21 mouse cellular contexts compared by ENCODE assay signal in genomic region chr4:108633703-108634102, GRCm38 (mm10). TPM values are rescaled to one million over a fixed set of nuclear protein-coding genes. Genes with fewer than 3 reads are reported as not detected.
DNase-seq lines count a peak whose midpoint lies in the region; ATAC-seq and TF ChIP-seq lines count a peak whose summit lies in the region.
"Had no signal": no experiment of that assay in that cellular context is flagged by ENCODE, and none has a peak within 500 bp of the region (broad histone marks: within the 10 kb centered on the region; RNA-seq: fewer than 3 reads in every experiment).

No protein-coding gene starts in this region.

- 84% methylated on average over 12 of the region's 12 CpGs for WGBS in kidney, postnatal 0 days
- 84% methylated on average over 12 of the region's 12 CpGs for WGBS in kidney, embryonic 15.5 days
- WGBS in midbrain, embryonic 13.5 days = 74% methylated on average over 12 of the region's 12 CpGs
- WGBS in midbrain, embryonic 11.5 days = 81% methylated on average over 12 of the region's 12 CpGs
- 68% methylated on average over 12 of the region's 12 CpGs for WGBS in hindbrain, embryonic 12.5 days
- WGBS in stomach, postnatal 0 days = 79% methylated on average over 12 of the region's 12 CpGs

- no peak for TF ChIP-seq EP300 in stomach, postnatal 0 days (optimal IDR thresholded peaks at IDR 0.05)

- TF ChIP-seq CTCF in kidney, postnatal 0 days (IDR thresholded peaks at IDR 0.05; ENCODE audit: low read depth) = no peak
- no peak for TF ChIP-seq CTCF in stomach, postnatal 0 days (IDR thresholded peaks at IDR 0.05; ENCODE audit: low read depth)

- H3K4me3 ChIP-seq in kidney, postnatal 0 days (replicated peaks; ENCODE audit: low read depth, low read length) = no peak overlapping the region
- H3K4me3 ChIP-seq in kidney, embryonic 15.5 days (replicated peaks) = no peak overlapping the region
- H3K4me3 ChIP-seq in midbrain, embryonic 13.5 days (replicated peaks) = no peak overlapping the region
- no peak overlapping the region for H3K4me3 ChIP-seq in midbrain, embryonic 11.5 days (ENCODE audit: low read depth, low read length)
- H3K4me3 ChIP-seq in hindbrain, embryonic 12.5 days = no peak overlapping the region
- no peak overlapping the region for H3K4me3 ChIP-seq in stomach, postnatal 0 days (ENCODE audit: low read depth, low read length)
- H3K4me3 ChIP-seq: embryonic facial prominence, embryonic 13.5 days; forebrain, embryonic 13.5 days; intestine, embryonic 15.5 days; limb, embryonic 15.5 days had no signal

- H3K27me3 ChIP-seq in kidney, postnatal 0 days (ENCODE audit: insufficient read depth, low read length) = no peaks in the 10 kb centered on the region
- no peaks in the 10 kb centered on the region for H3K27me3 ChIP-seq in kidney, embryonic 15.5 days
- H3K27me3 ChIP-seq in midbrain, embryonic 13.5 days = no peaks in the 10 kb centered on the region
- H3K27me3 ChIP-seq in midbrain, embryonic 11.5 days (ENCODE audit: control insufficient read depth, insufficient read depth, low read length) = no peaks in the 10 kb centered on the region
- no peaks in the 10 kb centered on the region for H3K27me3 ChIP-seq in hindbrain, embryonic 12.5 days
- no peaks in the 10 kb centered on the region for H3K27me3 ChIP-seq in stomach, postnatal 0 days (ENCODE audit: control insufficient read depth, insufficient read depth, low read length)
- H3K27me3 ChIP-seq: CH12.LX; embryonic facial prominence, embryonic 13.5 days; forebrain, embryonic 13.5 days; intestine, embryonic 15.5 days; limb, embryonic 15.5 days had no signal

- no peak for ATAC-seq in kidney, postnatal 0 days (replicated peaks; ENCODE audit: low FRiP score, low read depth)
- no peak for ATAC-seq in kidney, embryonic 15.5 days (replicated peaks; ENCODE audit: low FRiP score)
- ATAC-seq in midbrain, embryonic 13.5 days = no peak
- ATAC-seq in midbrain, embryonic 11.5 days (ENCODE audit: low FRiP score) = no peak
- ATAC-seq in hindbrain, embryonic 12.5 days (ENCODE audit: low FRiP score) = no peak
- 0 out of 2 replicates have a peak, but pooled peaks have one; percentile 12 for ATAC-seq in stomach, postnatal 0 days (ENCODE audit: low FRiP score, low TSS enrichment)
- ATAC-seq: activated CD4-positive, CD25-positive, alpha-beta regulatory T cell, adult 4 months; forebrain, embryonic 13.5 days; intestine, embryonic 15.5 days had no signal

- H3K36me3 ChIP-seq in kidney, postnatal 0 days (ENCODE audit: insufficient read depth, low read length) = peaks cover 35% of the 10 kb centered on the region
- H3K36me3 ChIP-seq in kidney, embryonic 15.5 days = peaks cover 94% of the 10 kb centered on the region
- peaks cover 81% of the 10 kb centered on the region for H3K36me3 ChIP-seq in midbrain, embryonic 13.5 days
- peaks cover 9% of the 10 kb centered on the region for H3K36me3 ChIP-seq in midbrain, embryonic 11.5 days (ENCODE audit: control insufficient read depth, insufficient read depth, low read length)
- peaks cover 72% of the 10 kb centered on the region for H3K36me3 ChIP-seq in hindbrain, embryonic 12.5 days
- H3K36me3 ChIP-seq in stomach, postnatal 0 days (ENCODE audit: control insufficient read depth, insufficient read depth, low read length) = peaks cover 23% of the 10 kb centered on the region

- no peaks in the 10 kb centered on the region for H3K9me3 ChIP-seq in kidney, postnatal 0 days (replicated peaks; ENCODE audit: low read length)
- H3K9me3 ChIP-seq in kidney, embryonic 15.5 days (replicated peaks) = no peaks in the 10 kb centered on the region
- no peaks in the 10 kb centered on the region for H3K9me3 ChIP-seq in midbrain, embryonic 13.5 days
- H3K9me3 ChIP-seq in midbrain, embryonic 11.5 days (ENCODE audit: control insufficient read depth, low read length) = no peaks in the 10 kb centered on the region
- H3K9me3 ChIP-seq in hindbrain, embryonic 12.5 days (replicated peaks) = no peaks in the 10 kb centered on the region
- H3K9me3 ChIP-seq in stomach, postnatal 0 days (ENCODE audit: control insufficient read depth, low read length) = no peaks in the 10 kb centered on the region
- H3K9me3 ChIP-seq: embryonic facial prominence, embryonic 13.5 days; forebrain, embryonic 13.5 days; intestine, embryonic 15.5 days; limb, embryonic 15.5 days had no signal

- no peak overlapping the region for H3K9ac ChIP-seq in kidney, postnatal 0 days (ENCODE audit: low read depth, low read length)
- H3K9ac ChIP-seq in kidney, embryonic 15.5 days = no peak overlapping the region
- H3K9ac ChIP-seq in midbrain, embryonic 13.5 days (replicated peaks) = no peak overlapping the region
- H3K9ac ChIP-seq in midbrain, embryonic 11.5 days (ENCODE audit: low read length) = no peak overlapping the region
- H3K9ac ChIP-seq in hindbrain, embryonic 12.5 days = no peak overlapping the region
- H3K9ac ChIP-seq in stomach, postnatal 0 days (ENCODE audit: low read length) = no peak overlapping the region
- H3K9ac ChIP-seq: forebrain, embryonic 13.5 days; intestine, embryonic 15.5 days; limb, embryonic 15.5 days had no signal

- H3K4me1 ChIP-seq in kidney, postnatal 0 days (replicated peaks; ENCODE audit: insufficient read depth, low read length) = no peaks in the 10 kb centered on the region
- peaks cover 11% of the 10 kb centered on the region for H3K4me1 ChIP-seq in kidney, embryonic 15.5 days
- H3K4me1 ChIP-seq in midbrain, embryonic 13.5 days (replicated peaks) = no peaks in the 10 kb centered on the region
- no peaks in the 10 kb centered on the region for H3K4me1 ChIP-seq in midbrain, embryonic 11.5 days (ENCODE audit: control insufficient read depth, insufficient read depth, low read length)
- peaks cover 3% of the 10 kb centered on the region; the same call in 1 of the 2 replicates for H3K4me1 ChIP-seq in hindbrain, embryonic 12.5 days
- no peaks in the 10 kb centered on the region for H3K4me1 ChIP-seq in stomach, postnatal 0 days (replicated peaks; ENCODE audit: control insufficient read depth, insufficient read depth)
- H3K4me1 ChIP-seq: embryonic facial prominence, embryonic 13.5 days; forebrain, embryonic 13.5 days; intestine, embryonic 15.5 days; limb, embryonic 15.5 days had no signal

- peak; percentile 18 for DNase-seq in kidney, postnatal 0 days (ENCODE audit: low spot score)
- DNase-seq in midbrain, embryonic 11.5 days (ENCODE audit: low spot score, missing footprints) = no peak
- no peak for DNase-seq in stomach, postnatal 0 days (ENCODE audit: low spot score)
- DNase-seq in urinary bladder, postnatal 25 days (ENCODE audit: low spot score) = no peak
- DNase-seq: adrenal gland, adult 8-10 months; B cell, adult 2 months; cerebellum, adult 18-20 months; cerebellum, postnatal 14 days; kidney, adult 9 months; lung, postnatal 4 days; thymus, postnatal 25 days had no signal

- H3K27ac ChIP-seq in kidney, postnatal 0 days = no peak overlapping the region
- H3K27ac ChIP-seq in kidney, embryonic 15.5 days = no peak overlapping the region
- H3K27ac ChIP-seq in midbrain, embryonic 13.5 days = peak overlapping the region; percentile 39; the same call in 1 of the 2 replicates
- H3K27ac ChIP-seq in midbrain, embryonic 11.5 days (ENCODE audit: low read depth, low read length) = no peak overlapping the region
- H3K27ac ChIP-seq in hindbrain, embryonic 12.5 days = peak overlapping the region; percentile 35; the same call in 1 of the 2 replicates
- H3K27ac ChIP-seq in stomach, postnatal 0 days (replicated peaks) = no peak overlapping the region
- H3K27ac ChIP-seq: embryonic facial prominence, embryonic 13.5 days; forebrain, embryonic 13.5 days; intestine, embryonic 15.5 days; limb, embryonic 15.5 days had no signal

- no peak overlapping the region for H3K4me2 ChIP-seq in kidney, postnatal 0 days (ENCODE audit: low read length)
- no peak overlapping the region for H3K4me2 ChIP-seq in kidney, embryonic 15.5 days
- H3K4me2 ChIP-seq in midbrain, embryonic 13.5 days (replicated peaks) = no peak overlapping the region
- H3K4me2 ChIP-seq in midbrain, embryonic 11.5 days = no peak overlapping the region
- no peak overlapping the region for H3K4me2 ChIP-seq in hindbrain, embryonic 12.5 days (replicated peaks)
- no peak overlapping the region for H3K4me2 ChIP-seq in stomach, postnatal 0 days (replicated peaks; ENCODE audit: low read depth)
- H3K4me2 ChIP-seq: embryonic facial prominence, embryonic 13.5 days; forebrain, embryonic 13.5 days; heart, embryonic 11.5 days; intestine, embryonic 15.5 days; limb, embryonic 15.5 days had no signal

RNA-seq across cellular contexts. Expression of gene Cc2d1b, which starts 14.0 kb away (rescaled TPM):
- polyA plus RNA-seq in kidney, postnatal 0 days (2015; fragmentation: Nextera tagmentation; extraction: Ambion mirVana) = 28.7 and 29.8 TPM in 2 replicates
- polyA plus RNA-seq in kidney, embryonic 15.5 days (2015; fragmentation: Nextera tagmentation; extraction: Ambion mirVana) = 29.2 and 32.3 TPM in 2 replicates
- polyA plus RNA-seq in midbrain, embryonic 13.5 days (2015; fragmentation: Nextera tagmentation; extraction: Ambion mirVana) = 19.7 and 20.5 TPM in 2 replicates
- 15.3 and 19.8 TPM in 2 replicates for polyA plus RNA-seq in midbrain, embryonic 11.5 days (2014; fragmentation: Nextera tagmentation; extraction: Ambion mirVana)
- polyA plus RNA-seq in hindbrain, embryonic 12.5 days (2016; fragmentation: Nextera tagmentation; extraction: Ambion mirVana) = 24.7 and 29.7 TPM in 2 replicates
- 20.9 and 23.1 TPM in 2 replicates for polyA plus RNA-seq in stomach, postnatal 0 days (2015; fragmentation: Nextera tagmentation; extraction: Ambion mirVana)

RNA-seq across cellular contexts. Expression of gene Orc1, which starts 54.5 kb away (rescaled TPM):
- 4.6 and 4.9 TPM in 2 replicates for polyA plus RNA-seq in kidney, postnatal 0 days (2015; fragmentation: Nextera tagmentation; extraction: Ambion mirVana)
- polyA plus RNA-seq in kidney, embryonic 15.5 days (2015; fragmentation: Nextera tagmentation; extraction: Ambion mirVana) = 10.7 and 12.0 TPM in 2 replicates
- 3.5 and 4.1 TPM in 2 replicates for polyA plus RNA-seq in midbrain, embryonic 13.5 days (2015; fragmentation: Nextera tagmentation; extraction: Ambion mirVana)
- 15.4 and 17.3 TPM in 2 replicates for polyA plus RNA-seq in midbrain, embryonic 11.5 days (2014; fragmentation: Nextera tagmentation; extraction: Ambion mirVana)
- polyA plus RNA-seq in hindbrain, embryonic 12.5 days (2016; fragmentation: Nextera tagmentation; extraction: Ambion mirVana) = 6.7 and 8.5 TPM in 2 replicates
- 1.8 and 2.6 TPM in 2 replicates for polyA plus RNA-seq in stomach, postnatal 0 days (2015; fragmentation: Nextera tagmentation; extraction: Ambion mirVana)

RNA-seq across cellular contexts. Expression of gene Prpf38a, which starts 54.6 kb away (rescaled TPM):
- polyA plus RNA-seq in kidney, postnatal 0 days (2015; fragmentation: Nextera tagmentation; extraction: Ambion mirVana) = 66.6 and 68.2 TPM in 2 replicates
- 87.8 and 88.8 TPM in 2 replicates for polyA plus RNA-seq in kidney, embryonic 15.5 days (2015; fragmentation: Nextera tagmentation; extraction: Ambion mirVana)
- polyA plus RNA-seq in midbrain, embryonic 13.5 days (2015; fragmentation: Nextera tagmentation; extraction: Ambion mirVana) = 93.4 and 104 TPM in 2 replicates
- 124 and 128 TPM in 2 replicates for polyA plus RNA-seq in midbrain, embryonic 11.5 days (2014; fragmentation: Nextera tagmentation; extraction: Ambion mirVana)
- 91.8 and 94.5 TPM in 2 replicates for polyA plus RNA-seq in hindbrain, embryonic 12.5 days (2016; fragmentation: Nextera tagmentation; extraction: Ambion mirVana)
- polyA plus RNA-seq in stomach, postnatal 0 days (2015; fragmentation: Nextera tagmentation; extraction: Ambion mirVana) = 44.4 and 45.5 TPM in 2 replicates

Comparison
In these comparisons a context has a peak if more than half of its experiments do, and no peak if none do; other contexts are left out.
1. H3K27ac ChIP-seq: peak in midbrain, embryonic 13.5 days (single experiment) and hindbrain, embryonic 12.5 days (single experiment); none in kidney, postnatal 0 days (single experiment), kidney, embryonic 15.5 days (single experiment), midbrain, embryonic 11.5 days (single experiment) and stomach, postnatal 0 days (single experiment).